Mouse (Mus musculus) embryonic facial prominence, embryonic 11.5 days (tissue): ENCODE data around the gene Ccdc34. TPM values are rescaled to one million over a fixed set of nuclear protein-coding genes. Genes with fewer than 3 reads are reported as not detected.

Experiments
- ATAC-seq: fragments of 200-750 bp; cut with Nextera tagmentation; replicated peaks from 2 replicates; pipeline ENCODE4 v1.8.0; 2017; ENCODE audit warnings: low read depth; ENCODE audit not compliant: insufficient number of reproducible peaks, low FRiP score, low TSS enrichment
- DNase-seq: peaks from one replicate; pipeline ENCODE4 v3.0.0-alpha.2; 2015; ENCODE audit warnings: low spot score
- H3K27ac ChIP-seq: fragments of 300-500 bp; sonication (generic); replicated peaks from 2 replicates; pipeline ENCODE4 v1.5.1; 2014; ENCODE audit warnings: mild to moderate bottlenecking, low read depth, low read length, control low read depth
- H3K27me3 ChIP-seq: fragments of 300-500 bp; sonication (generic); 2 replicates; pipeline ENCODE4 v1.6.1; 2014; ENCODE audit warnings: mild to moderate bottlenecking, low read length, moderate library complexity, mixed read lengths; ENCODE audit not compliant: control insufficient read depth, insufficient read depth
- H3K36me3 ChIP-seq: fragments of 300-500 bp; sonication (generic); replicated peaks from 2 replicates; pipeline ENCODE4 v1.6.1; 2014; ENCODE audit warnings: low read depth, mild to moderate bottlenecking, low read length, moderate library complexity, mixed read lengths; ENCODE audit not compliant: control insufficient read depth, insufficient read depth
- H3K4me1 ChIP-seq: fragments of 300-500 bp; sonication (generic); 2 replicates; pipeline ENCODE4 v1.6.1; 2014; ENCODE audit warnings: low read length, mixed read lengths; ENCODE audit not compliant: control insufficient read depth, insufficient read depth
- H3K4me2 ChIP-seq: fragments of 300-500 bp; sonication (generic); 2 replicates; pipeline ENCODE4 v1.6.1; 2014; ENCODE audit warnings: low read depth, mild to moderate bottlenecking, control low read depth, low read length, moderate library complexity
- H3K4me3 ChIP-seq: fragments of 300-500 bp; sonication (generic); 2 replicates; pipeline ENCODE4 v1.5.1; 2014; ENCODE audit warnings: low read depth, low read length, control low read depth
- H3K9ac ChIP-seq: fragments of 300-500 bp; sonication (generic); replicated peaks from 2 replicates; pipeline ENCODE4 v1.6.1; 2014; ENCODE audit warnings: mild to moderate bottlenecking, control low read depth, low read length
- H3K9me3 ChIP-seq: fragments of 300-500 bp; sonication (generic); replicated peaks from 2 replicates; pipeline ENCODE4 v1.6.1; 2016; ENCODE audit warnings: mild to moderate bottlenecking, low read length, inconsistent platforms, mixed read lengths; ENCODE audit not compliant: control insufficient read depth
- WGBS: fragments of 180-500 bp; shearing (Covaris S2); extraction: QIAGEN DNeasy Blood & Tissue Kit; methylation state at CpG from one replicate; pipeline ENCODE4 v1.1.7; 2014; 5-methylcytosine and 5-hydroxymethylcytosine counted together
- polyA plus RNA-seq: library from polyadenylated mRNA; unstranded; fragments of >200 nt; fragmentation: Nextera tagmentation; extraction: Ambion mirVana; gene quantifications from 2 replicates; pipeline ENCODE4 v1.2.1, GENCODE M21; 2014

Gene Ccdc34
- polyA plus RNA-seq, 1 experiment from 2014 or later = 66.1 TPM

DNA sequence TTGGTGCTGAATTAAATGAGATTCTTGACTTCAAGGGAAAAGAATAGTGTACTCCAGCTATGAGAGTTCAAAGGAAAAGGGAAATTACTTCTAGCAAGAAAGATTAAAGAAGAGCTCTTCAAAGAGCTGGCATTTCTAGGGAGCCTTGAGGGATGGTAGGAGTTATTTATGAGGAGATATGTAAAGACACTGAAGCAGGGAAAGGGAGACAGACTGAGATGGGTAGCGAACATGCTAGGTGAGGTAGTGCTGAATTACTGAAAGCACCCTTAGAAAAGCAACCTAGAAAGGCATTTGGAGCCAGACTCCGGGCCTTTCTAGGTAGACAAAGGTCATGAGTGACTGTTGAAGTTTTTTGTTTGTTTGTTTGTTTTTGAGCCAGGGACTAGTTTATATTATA lies 41.4 kb upstream of the Ccdc34 start:
- Histone ChIP-seq H3K9ac (no peak overlapping the region), H3K4me3 (no peak overlapping the region), H3K4me2 (no peak overlapping the region), H3K36me3 (no peaks in the 10 kb centered on the region), H3K9me3 (no peaks in the 10 kb centered on the region), H3K27ac (no peak overlapping the region), H3K4me1 (no peaks in the 10 kb centered on the region), H3K27me3 (no peaks in the 10 kb centered on the region)
- DNase-seq = no peak
- ATAC-seq = no peak
- WGBS = 93% methylated on average over 2 of the region's 2 CpGs

DNA sequence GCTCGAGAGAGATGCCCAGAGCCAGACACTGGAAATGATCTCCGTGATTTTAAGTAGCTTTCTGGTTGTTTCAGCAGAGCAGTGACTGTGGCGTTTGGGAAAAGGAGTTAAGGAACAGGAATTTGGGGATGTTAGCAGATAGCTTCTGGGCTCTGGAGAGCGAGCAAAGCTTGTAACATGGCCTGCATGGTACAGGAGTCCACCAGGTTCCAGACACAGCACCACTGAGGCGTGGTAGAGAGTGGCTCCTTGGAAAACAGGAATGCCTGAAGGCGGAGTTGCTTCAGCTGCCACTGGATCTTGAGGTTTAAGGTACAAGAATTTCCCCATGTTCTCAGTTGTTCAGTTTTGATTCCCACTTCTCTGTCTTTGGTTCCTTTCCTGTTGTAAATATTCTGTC lies 40.3 kb upstream of the Ccdc34 start:
- Histone ChIP-seq H3K4me3 (no peak overlapping the region), H3K27ac (no peak overlapping the region), H3K27me3 (no peaks in the 10 kb centered on the region), H3K4me1 (no peaks in the 10 kb centered on the region), H3K9me3 (no peaks in the 10 kb centered on the region), H3K36me3 (no peaks in the 10 kb centered on the region), H3K9ac (no peak overlapping the region), H3K4me2 (no peak overlapping the region)
- DNase-seq (no peak), ATAC-seq (no peak)
- WGBS = 91% methylated on average over 6 of the region's 6 CpGs

DNA sequence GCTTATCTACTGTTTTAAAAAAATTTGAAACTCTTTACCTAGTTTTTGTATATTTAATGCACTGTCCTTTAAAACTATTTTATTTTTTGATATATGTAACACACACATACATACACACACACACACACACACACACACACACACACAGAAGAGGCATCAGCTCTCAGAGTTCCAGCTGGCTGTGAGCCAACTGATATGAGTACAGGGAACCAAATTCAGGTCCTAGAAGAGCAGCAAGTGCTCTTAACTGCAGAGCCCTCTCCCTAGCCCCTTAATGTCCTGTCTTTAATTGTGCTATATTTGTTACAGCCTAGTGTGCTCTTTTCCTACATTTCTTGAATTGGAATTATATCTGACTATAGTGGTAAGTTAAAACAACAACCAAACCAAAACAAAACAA lies 38.4 kb upstream of the Ccdc34 start:
- H3K4me3 ChIP-seq = no peak overlapping the region
- DNase-seq = no peak
- no peaks in the 10 kb centered on the region for H3K9me3 ChIP-seq
- H3K4me2 ChIP-seq = no peak overlapping the region
- no peaks in the 10 kb centered on the region for H3K36me3 ChIP-seq
- no peak overlapping the region for H3K27ac ChIP-seq
- H3K4me1 ChIP-seq = no peaks in the 10 kb centered on the region
- no peak for ATAC-seq
- H3K27me3 ChIP-seq = no peaks in the 10 kb centered on the region
- no peak overlapping the region for H3K9ac ChIP-seq

DNA sequence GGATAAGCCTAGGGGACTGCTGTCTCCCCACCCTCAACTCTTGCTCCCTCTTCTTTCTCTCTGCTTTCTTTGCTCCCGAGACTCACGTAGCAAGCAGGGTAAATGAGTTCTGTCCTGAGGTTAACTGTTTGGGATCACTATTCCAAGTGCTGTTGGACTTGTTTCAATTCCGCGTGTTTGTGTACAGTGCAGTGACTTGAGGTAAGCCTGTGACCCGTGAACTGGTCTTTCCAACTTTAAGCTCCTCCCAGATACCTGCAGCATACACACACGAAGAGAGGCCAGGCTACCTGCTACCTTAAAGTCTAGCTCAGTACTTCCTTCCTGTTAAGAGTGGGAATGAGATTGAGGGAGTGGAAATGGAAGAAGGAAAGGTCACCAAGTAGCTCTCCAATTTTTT lies 34.2 kb upstream of the Ccdc34 start:
- H3K4me3 ChIP-seq = no peak overlapping the region
- H3K9ac ChIP-seq = no peak overlapping the region
- WGBS = 92% methylated on average over 6 of the region's 6 CpGs
- no peaks in the 10 kb centered on the region for H3K36me3 ChIP-seq
- H3K4me1 ChIP-seq = no peaks in the 10 kb centered on the region; the same call in 1 of the 2 replicates
- H3K27me3 ChIP-seq = no peaks in the 10 kb centered on the region
- no peaks in the 10 kb centered on the region for H3K9me3 ChIP-seq
- H3K27ac ChIP-seq = no peak overlapping the region
- H3K4me2 ChIP-seq = no peak overlapping the region
- ATAC-seq (no peak), DNase-seq (no peak)

DNA sequence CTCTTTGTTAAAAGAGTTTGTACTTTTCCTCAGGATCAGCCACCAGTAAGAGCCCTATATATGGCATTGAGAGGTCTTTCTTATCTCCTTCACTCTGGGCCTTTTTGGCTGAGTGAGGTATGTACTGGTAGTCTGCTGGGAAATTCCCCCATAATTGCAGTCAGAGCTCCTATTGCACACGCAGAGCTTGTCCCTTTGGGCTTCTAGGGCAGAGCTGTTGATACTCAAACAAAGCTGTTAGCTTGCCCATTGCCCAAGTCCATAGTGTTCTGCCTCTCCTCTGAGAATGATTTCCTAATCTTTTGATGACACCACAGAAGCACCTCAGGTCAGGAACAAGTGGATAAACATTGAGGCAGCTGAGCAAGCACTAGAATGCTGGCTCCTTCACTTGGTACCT lies 32.7 kb upstream of the Ccdc34 start:
- no peak overlapping the region for H3K27ac ChIP-seq
- no peaks in the 10 kb centered on the region; the same call in 1 of the 2 replicates for H3K4me1 ChIP-seq

DNA sequence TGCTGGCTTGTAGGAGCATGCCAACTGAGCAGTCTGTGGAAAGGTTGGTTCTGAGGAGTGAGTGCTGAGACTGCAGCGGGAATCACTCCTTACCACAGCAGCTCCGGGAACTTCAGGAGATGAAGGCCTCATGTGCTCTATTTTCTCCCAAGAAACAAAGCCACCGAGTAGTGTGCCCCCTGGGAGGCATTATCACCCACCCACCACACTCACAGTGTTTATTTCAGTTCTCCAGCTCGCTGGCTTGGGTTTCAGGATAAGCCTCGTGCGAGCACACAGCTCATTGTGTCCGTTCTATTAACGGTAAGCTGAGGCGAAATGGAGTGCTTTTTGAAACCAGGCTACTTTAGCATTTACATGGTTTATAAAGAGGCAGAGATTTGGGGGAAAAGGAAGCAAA lies 32.1 kb upstream of the Ccdc34 start:
- H3K4me3 ChIP-seq = no peak overlapping the region
- no peak overlapping the region for H3K27ac ChIP-seq
- no peaks in the 10 kb centered on the region for H3K9me3 ChIP-seq
- no peak overlapping the region for H3K4me2 ChIP-seq
- WGBS = 60% methylated on average over 9 of the region's 9 CpGs
- H3K9ac ChIP-seq = no peak overlapping the region
- H3K27me3 ChIP-seq = no peaks in the 10 kb centered on the region
- no peaks in the 10 kb centered on the region; the same call in 1 of the 2 replicates for H3K4me1 ChIP-seq
- DNase-seq (no peak), ATAC-seq (no peak)
- H3K36me3 ChIP-seq = no peaks in the 10 kb centered on the region

More for the DNA sequence above, 32.7 kb upstream of the Ccdc34 start:
- Histone ChIP-seq H3K9me3 (no peaks in the 10 kb centered on the region), H3K4me2 (no peak overlapping the region), H3K4me3 (no peak overlapping the region), H3K27me3 (no peaks in the 10 kb centered on the region), H3K36me3 (no peaks in the 10 kb centered on the region), H3K9ac (no peak overlapping the region)
- ATAC-seq (no peak), DNase-seq (no peak)
- 26% methylated on average over 1 of the region's 1 CpGs for WGBS

DNA sequence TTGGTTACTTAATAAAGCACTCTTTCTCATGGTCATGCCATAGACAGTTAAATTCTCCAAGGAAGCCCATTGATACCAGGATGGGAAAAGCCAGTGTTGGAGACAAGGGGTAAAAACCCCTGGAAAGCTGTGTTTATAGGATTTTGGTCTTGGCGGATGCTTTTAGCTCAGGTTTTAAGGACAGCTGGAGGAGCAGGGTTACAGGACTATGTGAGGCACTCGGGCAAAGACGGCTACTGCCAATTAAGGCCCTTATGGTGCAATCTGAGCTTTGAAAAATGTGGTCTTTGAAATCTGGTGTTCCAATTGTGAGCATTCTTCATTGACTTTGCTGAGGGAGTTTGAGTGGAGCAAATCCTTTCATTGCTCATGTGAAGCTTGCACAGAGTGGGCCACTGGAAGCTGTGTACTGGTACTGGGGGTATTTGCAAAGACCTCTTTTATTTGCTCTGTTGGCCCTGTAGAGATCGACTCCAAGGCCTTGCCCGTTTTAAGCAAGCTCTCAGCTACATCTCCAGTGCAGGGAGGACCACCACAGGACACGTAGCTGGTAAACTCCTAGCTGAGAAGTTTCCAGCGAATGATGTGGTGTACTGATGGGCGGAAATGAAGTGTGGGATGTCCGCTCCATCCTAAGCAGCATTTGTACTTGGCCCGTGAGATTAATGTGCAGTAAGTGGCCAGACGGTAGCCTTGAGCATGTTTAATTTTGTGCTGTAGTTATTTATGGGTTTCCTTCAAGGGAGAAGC lies 31.4 kb upstream of the Ccdc34 start:
- H3K9me3 ChIP-seq = no peaks in the 10 kb centered on the region
- H3K36me3 ChIP-seq = no peaks in the 10 kb centered on the region
- no peaks in the 10 kb centered on the region; the same call in 1 of the 2 replicates for H3K4me1 ChIP-seq
- DNase-seq (peak; percentile 20), ATAC-seq (no peak)
- WGBS = 77% methylated on average over 11 of the region's 11 CpGs
- H3K27me3 ChIP-seq = no peaks in the 10 kb centered on the region
- no peak overlapping the region for H3K27ac ChIP-seq
- H3K9ac ChIP-seq = no peak overlapping the region
- no peak overlapping the region for H3K4me3 ChIP-seq
- H3K4me2 ChIP-seq = no peak overlapping the region

DNA sequence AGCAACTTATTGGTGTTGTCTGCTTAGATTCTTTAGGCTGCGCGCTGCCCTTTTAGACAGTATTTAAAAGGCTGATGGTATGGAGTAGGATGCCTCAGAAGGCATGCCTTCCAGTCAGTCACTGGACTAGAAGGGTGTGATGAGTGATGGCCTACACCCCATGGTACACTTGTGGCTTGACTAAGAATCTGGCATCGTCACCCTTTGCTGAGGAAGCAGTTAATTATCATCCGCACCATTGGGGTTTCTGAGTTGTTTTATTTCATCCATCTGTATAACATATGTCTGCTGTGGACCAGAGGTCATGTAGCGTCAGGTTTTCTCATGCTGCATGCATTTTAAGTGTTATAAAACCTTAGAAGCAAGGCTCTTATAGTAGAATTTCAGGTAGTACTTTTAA lies 29.7 kb upstream of the Ccdc34 start:
- H3K9me3 ChIP-seq = no peaks in the 10 kb centered on the region
- H3K36me3 ChIP-seq = no peaks in the 10 kb centered on the region
- ATAC-seq = no peak
- H3K9ac ChIP-seq = no peak overlapping the region
- H3K4me2 ChIP-seq = no peak overlapping the region
- WGBS = 70% methylated on average over 5 of the region's 5 CpGs
- DNase-seq = no peak
- H3K4me3 ChIP-seq = no peak overlapping the region
- H3K27ac ChIP-seq = no peak overlapping the region
- H3K27me3 ChIP-seq = no peaks in the 10 kb centered on the region
- H3K4me1 ChIP-seq = no peaks in the 10 kb centered on the region; the same call in 1 of the 2 replicates
